Mouse (Mus musculus): ENCODE measurements at regions not wholly inside any gene's neighbourhood (a gene's known extent, or its start where the extent isn't known, plus 50 kb on each side); places are given as distances from the start of the nearest gene placed in this dataset.

- DNase-seq (ENCODE audit: low read depth, low spot score): no peak
Measured at GRCm38 (mm10) chr8:64542501-64542900, 150.4 kb downstream of the Cpe start.

DNA sequence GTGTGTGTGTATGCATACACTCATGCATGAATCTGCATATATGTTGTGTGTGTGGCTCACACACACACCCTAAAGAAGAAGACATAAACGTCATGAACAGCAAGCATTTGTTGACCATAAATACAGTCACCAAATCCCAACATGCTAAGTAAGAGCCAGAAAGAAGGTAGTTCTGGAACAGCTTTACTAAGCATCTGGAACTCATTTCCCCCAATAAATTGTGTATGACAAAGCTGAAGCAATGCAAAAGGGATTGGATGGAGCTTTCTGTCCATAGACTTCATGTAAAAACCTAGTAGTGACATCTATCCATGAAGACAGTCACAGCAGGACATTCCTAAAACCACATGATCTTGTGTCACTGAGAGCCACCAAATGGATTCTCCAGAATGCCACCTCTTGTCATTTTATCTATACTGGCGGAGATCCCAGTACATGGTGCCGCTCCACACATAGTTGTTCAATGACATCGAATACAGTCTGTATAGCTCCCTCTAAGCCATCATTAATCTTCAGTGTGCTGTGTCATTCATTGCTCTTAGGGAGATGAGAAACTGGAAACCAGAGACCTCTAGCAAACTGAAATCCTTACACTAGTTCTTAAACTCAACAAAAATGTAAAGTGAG, 152.9 kb downstream of the Cpe start:
- no peak for DNase-seq (ENCODE audit: low read depth, low spot score)

DNA sequence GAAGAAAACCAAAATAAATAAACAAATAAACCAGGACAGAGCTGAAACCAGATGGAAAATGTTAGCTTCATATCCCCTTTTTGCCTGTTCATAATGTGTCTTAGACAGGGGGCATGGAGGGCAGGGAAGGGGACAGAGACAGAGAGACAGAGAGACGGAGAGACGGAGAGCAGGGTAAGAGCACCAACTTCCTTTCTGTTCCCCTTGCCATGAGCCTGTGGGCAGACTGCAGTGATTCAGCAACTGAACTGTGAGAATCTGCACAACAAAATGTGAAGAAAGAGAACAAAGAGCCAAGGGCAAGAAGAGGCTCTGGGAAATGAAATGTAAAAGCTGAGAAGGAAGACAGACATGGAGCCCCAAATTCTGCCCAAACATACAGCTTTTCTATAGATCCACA, 161.1 kb downstream of the Cpe start:
- DNase-seq (ENCODE audit: low read depth, low spot score): no peak

GRCm38 (mm10) chr8:64522441-64523102, 170.3 kb downstream of the Cpe start:
- no peak for DNase-seq (ENCODE audit: low read depth, low spot score)

DNA sequence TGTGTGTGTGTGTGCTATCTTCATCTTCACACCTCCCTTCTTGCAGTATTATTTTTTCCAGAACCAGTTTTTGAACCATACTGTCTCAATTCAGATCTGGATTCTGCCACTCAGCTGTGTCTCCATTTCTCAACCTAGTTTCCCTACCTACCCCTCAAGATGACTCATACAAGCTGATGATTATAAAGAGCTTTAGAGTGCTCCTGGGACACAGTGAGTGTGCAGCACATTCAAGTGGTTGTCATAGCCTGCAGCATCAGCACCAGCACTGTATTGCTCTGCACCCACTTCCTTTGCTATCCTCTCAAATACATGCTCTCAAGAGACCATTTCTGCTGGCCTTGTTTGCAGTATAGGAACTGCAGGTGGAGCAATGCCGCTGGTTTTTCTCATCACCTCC, 173.2 kb downstream of the Cpe start:
- no peak for DNase-seq (ENCODE audit: low read depth, low spot score)

DNA sequence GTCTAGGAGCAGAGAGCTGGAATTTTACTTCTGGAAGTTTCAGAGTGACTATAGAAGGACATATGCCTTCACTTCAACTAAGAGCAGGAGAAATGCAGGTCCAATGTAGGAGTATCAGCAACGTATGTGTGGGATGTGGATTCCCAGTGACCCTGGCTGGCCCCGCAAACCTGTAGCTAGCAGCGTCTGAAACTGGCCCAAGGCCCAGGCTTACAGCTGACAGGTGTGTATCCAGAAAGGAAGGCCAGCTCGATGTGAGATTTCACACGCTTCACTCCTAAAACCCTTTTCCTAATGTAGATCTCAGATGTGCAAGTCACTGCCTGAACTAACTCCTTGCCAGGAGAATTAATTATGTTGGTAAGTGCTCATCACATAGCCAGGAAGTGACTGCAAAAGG, 176.9 kb downstream of the Cpe start:
- no peak for DNase-seq (ENCODE audit: low read depth, low spot score)

GRCm38 (mm10) chr8:64497281-64498060, 195.4 kb downstream of the Cpe start:
- no peak for DNase-seq (ENCODE audit: low read depth, low spot score)

DNA sequence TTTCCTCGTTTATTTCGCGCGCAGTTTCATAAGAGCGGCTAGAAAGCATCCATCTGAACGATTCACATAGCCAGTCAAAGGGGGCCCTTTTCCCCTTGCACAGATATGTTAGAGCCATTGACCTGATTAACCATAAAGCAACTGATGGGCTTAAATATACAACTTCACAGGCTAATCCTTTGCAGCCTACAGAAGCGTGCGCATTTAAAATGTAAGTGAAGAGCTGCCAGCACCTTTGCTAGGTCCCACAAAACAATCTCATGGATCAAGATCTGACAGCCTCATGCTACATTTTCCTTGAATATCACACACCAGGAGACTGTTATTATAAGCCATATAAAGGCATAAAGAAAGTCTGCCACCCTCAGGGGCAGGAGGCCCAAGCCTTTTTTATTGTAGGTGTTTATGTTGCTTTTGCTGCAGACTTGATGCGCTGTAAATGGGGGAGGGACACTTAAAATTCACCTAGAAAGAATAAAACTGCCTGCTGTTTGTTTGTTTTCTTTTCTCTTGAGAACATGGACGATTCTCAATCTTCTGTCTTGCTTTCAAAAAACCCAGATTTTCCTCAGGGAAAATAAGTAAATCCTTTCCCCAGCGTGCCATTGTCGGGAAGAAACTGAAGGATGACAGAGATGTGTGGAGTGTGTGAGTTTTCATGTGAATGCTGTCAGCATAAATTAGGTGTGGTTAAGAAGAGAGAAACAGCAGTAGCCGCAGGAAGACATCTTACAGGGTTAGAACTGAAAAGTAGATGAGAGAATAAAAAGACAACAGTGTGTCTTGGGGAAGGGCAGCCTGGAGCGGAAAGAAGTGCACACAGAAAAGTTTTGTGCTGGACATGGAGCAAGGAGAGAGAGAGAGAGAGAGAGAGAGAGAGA, 196.3 kb downstream of the Cpe start:
- DNase-seq (ENCODE audit: low read depth, low spot score): no peak

GRCm38 (mm10) chr8:64491561-64491960, 201.3 kb downstream of the Cpe start:
- no peak for DNase-seq (ENCODE audit: low read depth, low spot score)

GRCm38 (mm10) chr8:64488057-64488456, 204.8 kb downstream of the Cpe start:
- no peak for DNase-seq (ENCODE audit: low read depth, low spot score)

- no peak for DNase-seq (ENCODE audit: low read depth, low spot score)
Measured at GRCm38 (mm10) chr8:64473276-64473675, 219.6 kb downstream of the Cpe start.

DNA sequence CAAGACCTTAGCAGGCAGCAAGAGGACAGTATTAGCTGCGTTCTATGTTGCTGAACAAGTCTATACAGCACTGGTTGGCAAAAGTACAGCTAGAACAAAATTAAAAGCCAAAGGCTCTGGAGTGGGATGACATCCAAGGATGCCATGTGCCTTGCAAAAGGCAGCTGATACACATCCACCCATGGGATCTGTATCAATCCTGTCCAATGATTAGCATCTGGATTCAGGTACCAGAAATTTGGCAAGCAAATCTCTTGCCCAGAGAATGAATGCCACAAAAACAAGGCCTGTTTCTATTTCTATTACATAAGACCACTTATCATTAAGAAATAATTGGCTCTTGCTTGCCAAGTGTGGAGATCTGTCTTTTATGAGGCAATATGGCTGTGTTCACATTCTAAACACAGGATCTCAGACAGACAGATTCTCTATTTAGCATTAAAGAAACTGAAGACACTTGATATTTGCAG, 220.0 kb downstream of the Cpe start:
- DNase-seq (ENCODE audit: low read depth, low spot score): no peak

DNA sequence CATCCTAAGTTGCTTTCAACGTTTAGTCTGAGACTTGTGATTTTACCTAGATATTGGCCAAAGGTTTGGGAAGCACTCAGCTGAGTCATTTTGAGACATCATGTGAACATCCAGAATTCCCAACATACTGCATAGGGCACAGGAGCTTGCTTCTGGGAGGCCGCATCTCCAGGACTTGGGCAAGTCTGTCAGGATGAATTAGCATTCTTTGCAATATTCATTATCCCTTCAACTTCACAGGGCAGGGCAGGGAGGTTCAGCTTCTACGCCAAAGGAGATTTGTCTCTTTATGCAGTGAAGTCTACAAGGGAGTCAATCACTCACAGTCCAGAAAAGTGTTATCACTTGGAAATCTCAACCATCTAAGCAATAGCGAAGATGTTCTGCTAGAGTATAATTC, 231.7 kb downstream of the Cpe start:
- no peak for DNase-seq (ENCODE audit: low read depth, low spot score)

DNA sequence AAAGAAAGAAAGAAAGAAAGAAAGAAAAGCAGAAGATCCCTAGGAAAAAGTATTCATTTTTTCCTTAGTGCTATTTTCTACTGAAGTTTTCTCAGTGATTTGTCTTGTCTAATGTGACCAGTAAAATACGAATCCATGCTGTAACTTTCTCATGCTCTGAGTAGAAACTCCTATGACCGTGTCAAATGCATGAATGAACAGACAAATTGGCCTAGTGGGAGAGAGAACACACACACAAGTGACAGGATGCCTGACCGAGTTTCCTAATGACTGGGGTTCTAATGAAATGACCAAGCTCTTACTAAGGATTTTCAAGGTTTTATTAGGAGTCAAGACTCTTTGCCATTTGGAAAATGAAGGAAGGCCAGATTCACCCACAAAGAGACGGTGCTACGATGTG, 235.9 kb downstream of the Cpe start:
- no peak for DNase-seq (ENCODE audit: low read depth, low spot score)

DNA sequence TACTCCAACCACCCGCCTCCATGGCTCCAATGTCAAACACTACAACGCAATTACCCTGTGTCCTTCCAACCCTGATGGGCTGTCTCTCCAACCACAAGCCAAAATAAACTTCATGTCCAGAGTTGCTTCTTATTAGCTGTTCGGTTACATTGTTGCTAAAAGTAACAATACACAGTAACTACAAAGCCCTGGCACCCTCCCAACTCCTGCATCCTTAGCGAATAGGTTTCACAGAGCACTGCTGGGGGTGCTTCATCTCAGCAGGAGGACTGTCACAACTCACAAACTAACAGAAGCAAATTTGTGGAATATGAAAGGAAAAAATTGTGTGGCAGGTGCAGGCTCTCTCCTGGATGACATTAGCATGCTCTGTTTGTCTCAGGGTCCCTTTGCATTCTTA, 238.1 kb downstream of the Cpe start:
- DNase-seq (ENCODE audit: low read depth, low spot score): no peak

DNA sequence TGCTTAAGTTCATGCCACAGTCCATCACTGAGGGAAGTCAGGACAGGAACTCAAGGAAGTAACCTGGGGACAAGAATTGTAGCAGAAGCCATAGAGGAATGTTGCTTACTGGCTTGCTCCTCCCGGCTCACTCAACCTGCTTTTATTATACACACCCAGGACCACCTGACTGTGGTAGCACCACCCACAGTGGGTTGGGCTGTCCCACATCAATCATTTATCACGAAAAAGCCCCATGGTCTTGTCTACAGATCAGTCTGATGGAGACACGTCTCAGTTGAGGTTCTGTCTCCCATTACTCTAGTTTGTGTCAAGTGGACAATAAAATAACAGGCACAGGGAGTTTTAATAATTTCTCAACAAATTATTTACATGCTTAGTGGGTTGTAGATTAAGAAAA, 239.3 kb upstream of the Tll1 start:
- DNase-seq (ENCODE audit: low read depth, low spot score): no peak

- DNase-seq (ENCODE audit: low read depth, low spot score): no peak
Measured at GRCm38 (mm10) chr8:64444429-64444828, 238.4 kb upstream of the Tll1 start.

DNA sequence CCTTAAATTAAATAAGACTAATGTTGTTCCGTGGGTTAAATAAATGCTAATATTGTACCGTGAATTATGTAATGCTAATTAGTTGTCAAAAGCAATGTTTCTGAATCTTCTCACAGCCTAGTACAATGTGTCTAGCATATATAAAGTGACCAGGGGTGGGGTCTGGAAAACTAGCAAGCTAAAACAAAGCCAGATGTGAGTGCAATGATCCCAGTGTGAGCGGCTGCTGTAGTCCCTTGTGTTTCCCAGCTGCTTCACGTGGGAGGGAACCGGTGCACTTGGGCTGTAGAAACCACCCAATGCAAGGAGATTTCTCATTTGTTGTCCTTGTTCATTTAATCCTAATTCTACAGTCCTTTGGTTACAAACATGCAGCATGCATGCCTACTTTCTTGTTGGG, 232.4 kb upstream of the Tll1 start:
- no peak for DNase-seq (ENCODE audit: low read depth, low spot score)

GRCm38 (mm10) chr8:64434648-64435047, 228.6 kb upstream of the Tll1 start:
- DNase-seq (ENCODE audit: low read depth, low spot score): no peak

GRCm38 (mm10) chr8:64422850-64423214, 216.8 kb upstream of the Tll1 start:
- no peak for DNase-seq (ENCODE audit: low read depth, low spot score)

DNA sequence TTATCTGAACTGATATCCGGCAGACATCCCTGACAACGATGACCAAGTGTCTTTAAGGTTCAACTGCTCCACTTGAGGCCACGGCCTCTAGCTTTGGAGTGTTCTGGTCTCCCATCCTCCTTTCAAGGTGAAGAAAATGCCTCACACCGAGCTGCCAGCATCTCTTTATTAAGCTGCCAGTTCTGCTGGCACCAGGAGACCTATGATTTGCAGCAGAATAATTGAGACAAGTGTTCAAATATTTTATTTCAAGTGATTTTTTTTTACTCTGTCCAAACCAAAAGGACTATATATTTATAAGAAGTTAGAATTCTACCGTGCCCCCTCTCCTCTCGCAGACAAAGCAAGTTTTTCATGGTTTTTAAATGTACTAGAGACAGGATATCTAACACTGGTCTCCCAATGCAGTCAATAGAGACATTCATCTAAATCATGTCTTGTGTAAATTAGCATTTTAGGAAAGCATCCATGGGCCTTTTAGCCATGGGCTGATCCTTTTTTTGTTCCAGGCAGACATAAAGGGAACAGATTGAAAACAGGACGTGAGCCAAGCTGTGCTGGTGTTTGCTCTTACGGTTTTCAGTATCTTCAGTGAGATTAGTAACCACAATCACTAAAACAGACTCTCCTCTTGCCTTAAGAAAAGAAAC, 216.3 kb upstream of the Tll1 start:
- DNase-seq (ENCODE audit: low read depth, low spot score): no peak
